ENCODE assay signal across 16 mouse cellular contexts in the genomic region with DNA sequence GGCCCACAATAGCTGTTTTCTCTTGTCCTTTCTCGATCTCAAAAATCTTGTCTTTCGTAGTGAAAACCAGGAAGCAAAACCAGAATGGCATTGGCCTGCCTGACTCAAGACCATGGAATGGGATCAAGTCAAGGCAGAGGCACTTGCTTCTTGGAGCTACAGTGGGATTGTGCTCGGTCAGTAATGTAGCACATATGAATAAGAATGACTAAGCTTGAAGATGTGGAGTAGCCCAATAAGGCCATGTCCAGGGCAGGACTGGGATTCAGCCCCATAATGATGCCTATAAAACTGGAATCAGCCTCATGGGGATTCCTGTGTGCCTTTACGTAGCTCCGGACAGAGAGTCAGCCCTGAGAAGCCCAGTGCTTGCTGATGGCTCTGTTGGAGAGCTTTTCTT.
"Had no signal": no experiment of that assay in that cellular context is flagged by ENCODE, and none has a peak within 500 bp of the region (broad histone marks: within the 10 kb centered on the region; RNA-seq: fewer than 3 reads in every experiment).

No protein-coding gene starts in this region.

- H3K4me1 ChIP-seq: lung, embryonic 15.5 days; megakaryocyte, embryonic 14.5 days; midbrain, embryonic 13.5 days; midbrain, embryonic 15.5 days; neural tube, embryonic 12.5 days had no signal

- H3K4me3 ChIP-seq: lung, embryonic 15.5 days; megakaryocyte, embryonic 14.5 days; midbrain, embryonic 13.5 days; midbrain, embryonic 15.5 days; neural tube, embryonic 12.5 days had no signal

- ATAC-seq: liver, postnatal 0 days; lung, postnatal 0 days; midbrain, embryonic 13.5 days; midbrain, embryonic 15.5 days had no signal

- H3K4me2 ChIP-seq: lung, embryonic 15.5 days; midbrain, embryonic 11.5 days; midbrain, embryonic 13.5 days; midbrain, embryonic 15.5 days; neural tube, embryonic 12.5 days had no signal

- H3K27me3 ChIP-seq: lung, embryonic 15.5 days; megakaryocyte, embryonic 14.5 days; midbrain, embryonic 13.5 days; midbrain, embryonic 15.5 days; neural tube, embryonic 12.5 days had no signal

- H3K9me3 ChIP-seq: lung, embryonic 15.5 days; megakaryocyte, embryonic 14.5 days; midbrain, embryonic 13.5 days; midbrain, embryonic 15.5 days; neural tube, embryonic 12.5 days had no signal

- H3K9ac ChIP-seq: liver, postnatal 0 days; lung, embryonic 15.5 days; midbrain, embryonic 13.5 days; midbrain, embryonic 15.5 days; neural tube, embryonic 12.5 days had no signal

- H3K27ac ChIP-seq: lung, embryonic 15.5 days; macrophage; midbrain, embryonic 13.5 days; midbrain, embryonic 15.5 days; neural tube, embryonic 12.5 days had no signal

- H3K36me3 ChIP-seq: lung, embryonic 15.5 days had no signal

- DNase-seq: liver, postnatal 0 days; lung, adult 2 months; lung, postnatal 14 days; lung, postnatal 36 days; right cerebral cortex, postnatal 14 days; thymus, adult 18-20 months; thymus, postnatal 14 days; thymus, postnatal 36 days had no signal
